ENCODE assay signal across 22 mouse cellular contexts in genomic region chr16:7158856-7159826, GRCm38 (mm10).
DNase-seq lines count a peak whose midpoint lies in the region; ATAC-seq and TF ChIP-seq lines count a peak whose summit lies in the region.
"Had no signal": no experiment of that assay in that cellular context is flagged by ENCODE, and none has a peak within 500 bp of the region (broad histone marks: within the 10 kb centered on the region; RNA-seq: fewer than 3 reads in every experiment).

No protein-coding gene starts in this region.

- no peaks in the 10 kb centered on the region for H3K36me3 ChIP-seq in midbrain, embryonic 13.5 days
- H3K36me3 ChIP-seq in midbrain, embryonic 11.5 days (ENCODE audit: control insufficient read depth, insufficient read depth, low read length) = no peaks in the 10 kb centered on the region
- H3K36me3 ChIP-seq in hindbrain, embryonic 16.5 days (ENCODE audit: control insufficient read depth, insufficient read depth, low read length) = no peaks in the 10 kb centered on the region
- no peaks in the 10 kb centered on the region for H3K36me3 ChIP-seq in heart, embryonic 10.5 days
- H3K36me3 ChIP-seq: embryonic facial prominence, embryonic 10.5 days had no signal

- no peak for TF ChIP-seq POLR2A in olfactory bulb, adult 2 months (IDR thresholded peaks at IDR 0.05; ENCODE audit: insufficient read depth, low read depth, low read length)

- DNase-seq in frontal cortex, postnatal 14 days (ENCODE audit: low spot score in 2 of 2) = no peak
- no peak for DNase-seq in midbrain, embryonic 11.5 days (ENCODE audit: low spot score, missing footprints)
- no peak for DNase-seq in spleen, postnatal 4 days (ENCODE audit: low spot score in 2 of 2)
- DNase-seq in heart, embryonic 10.5 days (ENCODE audit: low spot score) = no peak
- DNase-seq: adrenal gland, postnatal 25 days; cerebellum, adult 18-20 months; gastrocnemius, postnatal 25 days; kidney, adult 11 months; left cerebral cortex, postnatal 4 days; liver; lung, postnatal 14 days; retina, postnatal 1 day; right cerebral cortex, postnatal 4 days; thymus, postnatal 14 days had no signal

- peak overlapping the region; percentile 62 for H3K27ac ChIP-seq in midbrain, embryonic 13.5 days
- H3K27ac ChIP-seq in midbrain, embryonic 11.5 days (ENCODE audit: low read depth, low read length) = no peak overlapping the region
- peak overlapping the region; percentile 7; the same call in 1 of the 2 replicates for H3K27ac ChIP-seq in hindbrain, embryonic 16.5 days (ENCODE audit: low read depth, low read length)
- H3K27ac ChIP-seq in olfactory bulb, adult 2 months (ENCODE audit: insufficient read depth, low read depth, low read length) = peak overlapping the region; percentile 45; the same call in 1 of the 2 replicates
- no peak overlapping the region for H3K27ac ChIP-seq in heart, embryonic 10.5 days
- H3K27ac ChIP-seq: embryonic facial prominence, embryonic 10.5 days; kidney, postnatal 0 days; stomach, postnatal 0 days had no signal

- H3K4me3 ChIP-seq in midbrain, embryonic 13.5 days (replicated peaks) = no peak overlapping the region
- H3K4me3 ChIP-seq in midbrain, embryonic 11.5 days (ENCODE audit: low read depth, low read length) = no peak overlapping the region
- H3K4me3 ChIP-seq in hindbrain, embryonic 16.5 days (ENCODE audit: low read length) = no peak overlapping the region
- no peak overlapping the region for H3K4me3 ChIP-seq in olfactory bulb, adult 2 months (ENCODE audit: insufficient read depth, low read depth, low read length)
- H3K4me3 ChIP-seq in heart, embryonic 10.5 days = no peak overlapping the region
- H3K4me3 ChIP-seq: embryonic facial prominence, embryonic 10.5 days had no signal

- peak; percentile 72 for ATAC-seq in frontal cortex, adult (ENCODE audit: low TSS enrichment)
- peak; percentile 41; the same call in 1 of the 2 replicates for ATAC-seq in midbrain, embryonic 13.5 days
- no peak; the same call in 1 of the 2 replicates for ATAC-seq in midbrain, embryonic 11.5 days (ENCODE audit: low FRiP score)
- ATAC-seq in hindbrain, embryonic 16.5 days = no peak

- no peak for TF ChIP-seq CTCF in olfactory bulb, adult 2 months (IDR thresholded peaks at IDR 0.05; ENCODE audit: insufficient read depth, low read depth, low read length)

- no peaks in the 10 kb centered on the region for H3K27me3 ChIP-seq in midbrain, embryonic 13.5 days
- no peaks in the 10 kb centered on the region; the same call in 1 of the 2 replicates for H3K27me3 ChIP-seq in midbrain, embryonic 11.5 days (ENCODE audit: control insufficient read depth, insufficient read depth, low read length)
- H3K27me3 ChIP-seq in hindbrain, embryonic 16.5 days (replicated peaks; ENCODE audit: control insufficient read depth, insufficient read depth, low read length) = no peaks in the 10 kb centered on the region
- H3K27me3 ChIP-seq in heart, embryonic 10.5 days (ENCODE audit: insufficient read depth, poor library complexity, severe bottlenecking) = no peaks in the 10 kb centered on the region
- H3K27me3 ChIP-seq: CH12.LX had no signal

- WGBS in midbrain, embryonic 13.5 days = 51% methylated on average over 8 of the region's 8 CpGs
- 76% methylated on average over 8 of the region's 8 CpGs for WGBS in midbrain, embryonic 11.5 days
- 54% methylated on average over 8 of the region's 8 CpGs for WGBS in hindbrain, embryonic 16.5 days
- WGBS in olfactory bulb, adult 2 months = 41% methylated on average over 8 of the region's 8 CpGs
- WGBS in heart, embryonic 10.5 days = 76% methylated on average over 8 of the region's 8 CpGs

- H3K4me1 ChIP-seq in midbrain, embryonic 13.5 days (replicated peaks) = peaks cover 42% of the 10 kb centered on the region
- no peaks in the 10 kb centered on the region for H3K4me1 ChIP-seq in midbrain, embryonic 11.5 days (ENCODE audit: control insufficient read depth, insufficient read depth, low read length)
- no peaks in the 10 kb centered on the region; the same call in 1 of the 2 replicates for H3K4me1 ChIP-seq in hindbrain, embryonic 16.5 days (ENCODE audit: control insufficient read depth, insufficient read depth, low read depth, low read length)
- H3K4me1 ChIP-seq in olfactory bulb, adult 2 months (ENCODE audit: control insufficient read depth, insufficient read depth, low read length) = peaks cover 7% of the 10 kb centered on the region
- peaks cover 7% of the 10 kb centered on the region for H3K4me1 ChIP-seq in heart, embryonic 10.5 days

- no peaks in the 10 kb centered on the region for H3K9me3 ChIP-seq in midbrain, embryonic 13.5 days
- H3K9me3 ChIP-seq in midbrain, embryonic 11.5 days (ENCODE audit: control insufficient read depth, low read length) = no peaks in the 10 kb centered on the region
- H3K9me3 ChIP-seq in hindbrain, embryonic 16.5 days (ENCODE audit: control insufficient read depth, low read length) = no peaks in the 10 kb centered on the region
- no peaks in the 10 kb centered on the region for H3K9me3 ChIP-seq in heart, embryonic 10.5 days
- H3K9me3 ChIP-seq: embryonic facial prominence, embryonic 10.5 days had no signal

- H3K4me2 ChIP-seq in midbrain, embryonic 13.5 days (replicated peaks) = no peak overlapping the region
- H3K4me2 ChIP-seq in midbrain, embryonic 11.5 days = no peak overlapping the region
- no peak overlapping the region for H3K4me2 ChIP-seq in hindbrain, embryonic 16.5 days (ENCODE audit: low read length)

- no peak overlapping the region for H3K9ac ChIP-seq in midbrain, embryonic 13.5 days (replicated peaks)
- H3K9ac ChIP-seq in midbrain, embryonic 11.5 days (ENCODE audit: low read length) = no peak overlapping the region
- no peak overlapping the region for H3K9ac ChIP-seq in hindbrain, embryonic 16.5 days (ENCODE audit: low read depth, low read length)

Comparison
In these comparisons a context has a peak if more than half of its experiments do, and no peak if none do; other contexts are left out.
1. ATAC-seq: peak in frontal cortex, adult (single experiment) and midbrain, embryonic 13.5 days (single experiment); none in midbrain, embryonic 11.5 days (single experiment) and hindbrain, embryonic 16.5 days (single experiment).
2. H3K27ac ChIP-seq: peak in midbrain, embryonic 13.5 days (single experiment), hindbrain, embryonic 16.5 days (single experiment) and olfactory bulb, adult 2 months (single experiment); none in midbrain, embryonic 11.5 days (single experiment) and heart, embryonic 10.5 days (single experiment).